Mouse (Mus musculus) lung, postnatal 0 days (tissue): ENCODE measurements at regions not wholly inside any gene's neighbourhood (a gene's known extent, or its start where the extent isn't known, plus 50 kb on each side); places are given as distances from the start of the nearest gene placed in this dataset.
A peak's percentile ranks its signal among the peaks of the same experiment; 100 is the strongest.

Experiments
- ATAC-seq: fragments of 200-750 bp; cut with Nextera tagmentation; 2 replicates; pipeline ENCODE4 v1.8.0; 2017; ENCODE audit warnings: moderate library complexity
- DNase-seq: peaks from one replicate; pipeline ENCODE4 v3.0.0-alpha.2; 2016; ENCODE audit warnings: low spot score
- H3K27ac ChIP-seq: fragments of 300-500 bp; sonication (generic); 2 replicates; pipeline ENCODE4 v1.5.1; 2014; ENCODE audit warnings: antibody characterized with exemption, mild to moderate bottlenecking, low read length, mixed read lengths
- H3K27me3 ChIP-seq: fragments of 300-500 bp; sonication (generic); replicated peaks from 2 replicates; pipeline ENCODE4 v1.6.1; 2014; ENCODE audit warnings: low read length, mixed read lengths; ENCODE audit not compliant: insufficient read depth
- H3K36me3 ChIP-seq: fragments of 300-500 bp; sonication (generic); 2 replicates; pipeline ENCODE4 v1.6.1; 2014; ENCODE audit warnings: low read length, mixed read lengths; ENCODE audit not compliant: insufficient read depth
- H3K4me1 ChIP-seq: fragments of 300-500 bp; sonication (generic); 2 replicates; pipeline ENCODE4 v1.6.1; 2014; ENCODE audit warnings: antibody characterized with exemption, low read depth, low read length, mixed read lengths; ENCODE audit not compliant: insufficient read depth
- H3K4me2 ChIP-seq: fragments of 300-500 bp; sonication (generic); replicated peaks from 2 replicates; pipeline ENCODE4 v1.6.1; 2014; ENCODE audit warnings: low read depth, mild to moderate bottlenecking, low read length, moderate library complexity, mixed read lengths
- H3K4me3 ChIP-seq: fragments of 300-500 bp; sonication (generic); 2 replicates; pipeline ENCODE4 v1.5.1; 2014; ENCODE audit warnings: low read depth, low read length
- H3K9ac ChIP-seq: fragments of 300-500 bp; sonication (generic); replicated peaks from 2 replicates; pipeline ENCODE4 v1.6.1; 2014; ENCODE audit warnings: low read depth, mild to moderate bottlenecking
- H3K9me3 ChIP-seq: fragments of 300-500 bp; sonication (generic); 2 replicates; pipeline ENCODE4 v1.6.1; 2016; ENCODE audit warnings: low read length, mixed read lengths
- CTCF ChIP-seq: IDR thresholded peaks from 2 replicates; pipeline ENCODE4 v1.5.1; 2016; ENCODE audit warnings: antibody characterized with exemption, mild to moderate bottlenecking
- EP300 ChIP-seq: IDR thresholded peaks from 2 replicates; pipeline ENCODE4 v1.6.1; 2016; ENCODE audit warnings: antibody characterized with exemption, mild to moderate bottlenecking, control low read depth
- WGBS: fragments of 180-500 bp; shearing (Covaris S2); extraction: QIAGEN DNeasy Blood & Tissue Kit; methylation state at CpG from one replicate; pipeline ENCODE4 v1.1.7; 2014; 5-methylcytosine and 5-hydroxymethylcytosine counted together

DNA sequence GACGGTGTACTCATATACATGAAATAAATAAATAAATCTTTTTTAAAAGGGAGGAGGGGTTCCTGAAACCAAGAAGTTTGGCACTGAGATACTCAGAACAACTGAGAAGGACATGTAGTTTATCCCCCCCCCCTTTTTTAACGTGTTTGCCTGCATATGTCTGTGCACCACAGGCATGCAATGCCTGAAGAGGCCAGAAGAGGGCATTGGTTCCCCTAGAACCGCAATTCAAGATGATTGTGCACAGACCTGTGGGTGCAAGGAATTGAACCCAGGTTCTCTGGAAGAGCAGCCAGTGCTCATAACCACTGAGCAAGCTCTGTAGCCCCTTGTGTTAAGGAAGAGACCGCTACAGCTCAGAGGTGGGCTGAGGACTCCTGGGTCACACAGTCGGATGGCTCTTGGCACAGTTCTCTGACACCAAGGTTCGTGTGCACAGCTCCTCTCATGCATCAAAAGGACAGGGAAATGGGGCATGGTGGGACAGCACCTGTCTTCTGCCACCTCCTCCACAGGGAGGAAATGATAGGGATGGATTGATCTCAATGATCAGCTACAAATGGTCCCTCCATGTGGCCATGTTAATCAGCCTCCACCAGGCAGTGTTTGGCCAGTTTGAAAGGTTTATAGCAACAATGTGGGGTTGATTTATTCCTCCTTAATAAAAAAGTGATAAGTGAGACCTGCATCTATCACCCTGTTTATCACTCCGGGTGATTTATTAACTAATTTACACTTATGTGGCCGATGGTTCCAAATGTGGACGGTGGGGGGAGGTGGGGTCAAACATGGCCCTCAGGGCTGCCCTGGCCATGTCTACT, 58.5 kb upstream of the Top1 start:
- Histone ChIP-seq H3K9me3 (no peaks in the 10 kb centered on the region), H3K4me2 (no peak overlapping the region), H3K27me3 (no peaks in the 10 kb centered on the region), H3K9ac (no peak overlapping the region), H3K36me3 (no peaks in the 10 kb centered on the region), H3K27ac (no peak overlapping the region), H3K4me3 (no peak overlapping the region), H3K4me1 (no peaks in the 10 kb centered on the region)
- DNase-seq (no peak), ATAC-seq (no peak)
- 70% methylated on average over 9 of the region's 9 CpGs for WGBS
- TF ChIP-seq CTCF: peak; percentile 28; the same call in 1 of the 2 replicates
- TF ChIP-seq EP300: no peak

DNA sequence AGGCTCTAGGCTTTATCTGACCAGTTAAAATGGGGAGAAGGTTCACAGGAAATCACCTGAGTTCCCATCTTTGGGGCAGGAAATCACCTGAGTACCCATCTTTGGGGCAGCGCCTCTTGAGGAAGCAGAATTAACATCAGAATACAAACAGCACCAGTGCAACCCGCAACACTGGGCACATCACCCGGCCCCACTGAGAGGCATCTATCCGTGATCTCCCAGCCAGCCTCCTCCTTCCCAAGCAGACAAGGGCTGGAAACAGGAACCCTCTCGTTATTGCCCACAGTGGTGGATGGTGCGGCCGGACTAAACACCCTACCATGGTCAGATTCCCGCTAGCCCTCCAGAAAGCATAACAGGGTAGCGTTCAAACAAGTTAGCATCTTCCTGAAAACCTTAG, 57.3 kb upstream of the Top1 start:
- Histone ChIP-seq H3K27me3 (no peaks in the 10 kb centered on the region), H3K27ac (no peak overlapping the region), H3K4me1 (no peaks in the 10 kb centered on the region), H3K9me3 (no peaks in the 10 kb centered on the region), H3K9ac (no peak overlapping the region), H3K4me2 (no peak overlapping the region), H3K36me3 (no peaks in the 10 kb centered on the region), H3K4me3 (no peak overlapping the region)
- no peak for ATAC-seq
- 90% methylated on average over 9 of the region's 9 CpGs for WGBS
- TF ChIP-seq EP300 (no peak), CTCF (no peak)
- DNase-seq: no peak

GRCm38 (mm10) chr2:160590209-160590910, 55.3 kb upstream of the Top1 start:
- TF ChIP-seq EP300: no peak
- TF ChIP-seq CTCF: no peak
- Histone ChIP-seq H3K4me2 (no peak overlapping the region), H3K36me3 (no peaks in the 10 kb centered on the region), H3K27ac (no peak overlapping the region), H3K4me3 (no peak overlapping the region), H3K9ac (no peak overlapping the region), H3K9me3 (no peaks in the 10 kb centered on the region), H3K27me3 (no peaks in the 10 kb centered on the region), H3K4me1 (no peaks in the 10 kb centered on the region)
- ATAC-seq: peak; percentile 74
- DNase-seq: peak; percentile 27
- WGBS: 39% methylated on average over 13 of the region's 13 CpGs

DNA sequence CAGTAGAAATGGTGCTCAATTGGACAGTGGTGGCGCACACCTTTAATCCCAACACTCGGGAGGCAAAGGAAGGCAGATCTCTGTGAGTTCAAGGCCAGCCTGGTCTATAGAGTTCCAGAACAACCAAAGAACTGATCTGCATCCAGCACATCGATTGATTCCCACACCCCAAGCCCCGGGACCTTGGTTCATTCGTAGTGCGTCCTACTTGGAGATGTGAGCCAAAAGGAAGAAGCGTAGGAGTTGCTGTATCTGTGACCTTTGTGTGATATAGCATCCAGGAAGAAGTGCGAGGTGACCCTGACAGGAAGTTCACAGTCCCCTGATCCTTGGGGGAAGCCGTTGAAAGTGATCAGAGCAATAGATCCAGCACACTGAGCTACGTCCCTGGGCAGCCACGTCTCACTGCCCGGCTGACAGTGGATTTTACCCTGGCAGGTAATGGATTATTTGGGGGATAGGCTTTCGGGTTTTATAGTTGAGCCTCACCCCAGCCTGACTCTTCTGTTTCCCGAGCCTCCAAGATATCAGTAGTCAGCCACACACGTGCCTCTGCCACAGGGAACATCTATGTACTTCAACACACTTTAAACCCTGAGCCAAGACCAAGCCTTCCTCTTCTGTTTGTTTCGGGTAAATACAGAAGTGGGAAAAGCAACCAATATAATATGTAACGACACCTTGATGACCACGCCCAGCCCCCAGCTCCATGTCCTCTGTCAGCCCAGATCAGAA, 54.1 kb upstream of the Top1 start:
- Histone ChIP-seq H3K4me2 (no peak overlapping the region), H3K27ac (no peak overlapping the region), H3K9ac (no peak overlapping the region), H3K4me3 (no peak overlapping the region), H3K4me1 (no peaks in the 10 kb centered on the region), H3K36me3 (no peaks in the 10 kb centered on the region), H3K9me3 (no peaks in the 10 kb centered on the region), H3K27me3 (no peaks in the 10 kb centered on the region)
- WGBS: 62% methylated on average over 18 of the region's 18 CpGs
- no peak for ATAC-seq
- no peak for DNase-seq
- TF ChIP-seq CTCF (no peak), EP300 (no peak)

DNA sequence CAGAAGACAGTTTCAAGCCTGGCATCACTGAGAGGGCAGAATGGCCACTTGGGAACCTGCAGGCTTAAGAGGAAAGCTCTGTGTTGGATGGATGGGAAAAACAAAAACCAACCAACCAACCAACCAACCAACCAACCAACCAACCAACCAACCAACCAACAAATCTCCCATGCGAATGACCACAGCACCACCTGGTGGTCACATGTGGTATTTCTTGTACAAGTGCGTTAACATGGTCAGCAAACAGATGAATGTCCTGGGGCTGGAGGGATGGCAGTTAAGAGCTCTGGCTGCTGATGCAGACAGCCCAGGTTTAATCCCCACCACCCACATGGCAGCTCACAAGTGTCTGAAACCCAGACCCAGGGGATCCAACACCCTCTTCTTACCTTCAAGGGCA, 52.7 kb upstream of the Top1 start:
- H3K27ac ChIP-seq: no peak overlapping the region
- no peaks in the 10 kb centered on the region for H3K27me3 ChIP-seq
- H3K9ac ChIP-seq: no peak overlapping the region
- H3K4me1 ChIP-seq: no peaks in the 10 kb centered on the region
- WGBS: 11% methylated on average over 2 of the region's 2 CpGs
- H3K36me3 ChIP-seq: no peaks in the 10 kb centered on the region
- H3K4me3 ChIP-seq: no peak overlapping the region
- H3K4me2 ChIP-seq: no peak overlapping the region
- TF ChIP-seq CTCF (peak; percentile 97), EP300 (no peak)
- ATAC-seq (no peak), DNase-seq (peak; percentile 59)
- H3K9me3 ChIP-seq: no peaks in the 10 kb centered on the region
